Mouse (Mus musculus) lung, postnatal 14 days (tissue): ENCODE data around the gene Acly.

Experiments used
- DNase-seq: peaks from one replicate; pipeline ENCODE4 v3.0.0; 2021

The Acly gene

DNA sequence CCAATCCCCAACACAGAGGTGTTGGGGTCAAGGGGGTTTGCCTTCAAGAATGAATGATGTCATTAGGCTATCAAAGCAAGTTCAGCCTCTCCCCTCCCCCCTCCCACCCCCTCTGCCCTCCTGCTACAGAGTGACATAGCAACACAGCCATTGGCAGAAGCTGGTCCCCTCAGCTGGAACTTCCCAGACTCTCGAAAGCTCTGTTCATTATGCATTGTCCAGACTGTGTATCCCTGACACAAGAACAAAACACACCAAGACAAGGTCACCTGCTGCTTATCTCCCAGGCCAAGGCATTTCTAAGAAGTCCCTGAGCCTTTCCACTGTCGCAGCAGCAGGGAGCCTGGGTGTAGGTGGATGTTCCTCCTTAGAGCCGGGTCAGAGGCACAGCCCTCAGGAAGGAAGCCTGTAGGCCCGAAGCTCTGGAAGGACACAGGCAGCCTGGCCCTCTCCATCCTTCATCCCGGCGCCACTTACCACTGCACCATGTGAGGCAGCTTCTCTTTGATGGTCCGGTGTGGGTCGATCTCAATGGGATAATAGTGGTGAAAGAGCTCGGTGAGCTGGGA, 92.0 kb downstream of the Acly start:
- no peak for DNase-seq

GRCm38 (mm10) chr11:100432002-100432401, 95.8 kb downstream of the Acly start:
- no peak for DNase-seq

DNA sequence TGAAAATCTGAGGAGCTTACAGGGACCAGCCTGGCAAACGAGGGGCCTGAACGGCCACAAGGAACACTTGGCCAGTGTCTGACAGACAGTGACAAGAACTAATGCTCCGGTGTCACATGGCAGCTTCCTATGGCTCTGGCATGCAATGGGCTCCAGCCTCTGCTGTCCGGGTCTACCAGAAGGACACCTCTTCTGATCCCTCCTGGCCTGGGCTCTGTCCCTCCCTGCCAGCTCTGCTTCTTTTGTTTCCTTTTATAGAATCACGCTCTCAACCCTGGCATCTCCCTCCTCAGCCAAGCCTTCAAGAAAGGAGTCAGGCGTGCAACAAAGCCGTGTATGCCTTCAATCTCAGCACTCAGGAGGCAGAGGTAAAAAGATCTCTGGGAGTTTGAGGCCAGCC, 97.7 kb downstream of the Acly start:
- DNase-seq = no peak

- no peak for DNase-seq
Measured at GRCm38 (mm10) chr11:100428612-100429199, 99.1 kb downstream of the Acly start.

DNA sequence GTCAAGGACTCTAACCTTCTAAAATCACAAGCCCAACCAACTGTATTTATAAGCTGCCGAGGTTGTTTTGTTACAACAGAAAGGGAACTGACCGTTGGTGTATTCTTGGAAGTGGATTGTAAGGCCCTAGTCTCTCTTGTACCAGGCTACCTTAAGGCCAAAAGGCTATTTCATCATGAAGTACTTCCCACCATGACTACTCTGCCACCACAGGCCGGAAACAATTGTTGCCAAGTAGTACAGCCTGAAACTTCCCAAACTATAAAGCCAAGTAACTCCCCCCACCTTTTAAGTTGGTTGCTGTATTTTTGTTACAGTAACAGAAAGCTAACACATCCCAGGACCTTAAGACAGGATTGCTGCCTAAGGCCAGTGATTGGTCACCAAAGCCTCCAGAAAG, 101.0 kb downstream of the Acly start:
- no peak for DNase-seq
